Mouse (Mus musculus): ENCODE measurements around the gene Tead2.

DNA sequence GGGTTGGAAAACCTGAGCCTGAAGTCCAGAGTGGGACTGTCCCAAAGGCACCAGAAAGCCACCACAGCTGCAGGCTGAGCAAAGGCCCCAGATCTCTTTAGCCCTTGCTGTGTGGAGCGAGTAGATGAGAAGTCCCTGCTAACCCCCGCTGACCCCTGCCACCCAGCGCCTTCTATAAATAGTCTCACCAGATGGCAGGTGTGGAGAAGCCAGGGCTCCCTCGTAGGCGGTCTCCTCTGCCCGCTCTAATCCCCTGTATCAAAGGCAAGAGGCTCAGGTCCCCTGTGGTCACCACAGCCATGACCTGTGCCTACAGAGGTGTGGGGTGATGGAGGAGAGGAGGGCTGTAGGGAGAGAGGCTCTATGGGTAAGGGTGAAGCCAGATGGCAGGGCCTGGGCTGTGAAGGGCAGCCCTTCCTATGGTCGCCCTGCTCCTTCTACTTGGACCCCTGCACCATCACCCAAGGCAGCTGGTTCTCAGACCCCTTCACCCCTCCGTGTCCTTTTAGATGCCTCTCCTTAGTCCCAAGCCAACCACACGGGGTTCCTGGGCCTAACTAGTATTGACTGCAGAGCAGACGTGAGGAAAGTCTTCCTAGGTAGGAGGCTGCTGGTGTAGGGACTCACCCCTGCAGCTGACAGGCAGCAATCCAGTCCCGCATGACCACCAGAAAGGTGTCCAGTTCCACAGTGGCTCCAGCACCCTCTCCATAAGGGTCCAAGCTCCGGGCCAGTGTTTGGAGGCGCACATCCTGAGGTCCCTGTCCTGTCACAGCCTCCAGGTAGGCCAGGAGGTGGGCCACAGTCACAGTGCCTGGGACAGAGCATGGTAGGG lies 20.0 kb upstream of the Tead2 start:
- TF ChIP-seq POLR2A (IDR thresholded peaks at IDR 0.05; ENCODE audit: borderline replicate concordance, low read depth, low read length): no peak
- no peak for TF ChIP-seq CTCF (IDR thresholded peaks at IDR 0.05; ENCODE audit: low read depth, low read length)
